Mouse (Mus musculus): ENCODE data around the gene Tomm40. TPM values are rescaled to one million over a fixed set of nuclear protein-coding genes. Genes with fewer than 3 reads are reported as not detected.
"Not testable (repeated sequence)": the region's sequence is repeated elsewhere in the genome, so short reads cannot be mapped to it uniquely, and the experiment has no call there.

The Tomm40 gene
- total RNA-seq, 2 experiments from 2014 or later, result 36.8 to 47.6 TPM

GRCm38 (mm10) chr7:19691873-19692865 lies 23.1 kb downstream of the Tomm40 start, which contains the start of gene Apoc1:
Gene Apoc1 (minus strand): TSS chr7:19692660.
- intact Hi-C loops (cut with DNase I), result no loop called here
- DNase-seq, result no peak

DNA sequence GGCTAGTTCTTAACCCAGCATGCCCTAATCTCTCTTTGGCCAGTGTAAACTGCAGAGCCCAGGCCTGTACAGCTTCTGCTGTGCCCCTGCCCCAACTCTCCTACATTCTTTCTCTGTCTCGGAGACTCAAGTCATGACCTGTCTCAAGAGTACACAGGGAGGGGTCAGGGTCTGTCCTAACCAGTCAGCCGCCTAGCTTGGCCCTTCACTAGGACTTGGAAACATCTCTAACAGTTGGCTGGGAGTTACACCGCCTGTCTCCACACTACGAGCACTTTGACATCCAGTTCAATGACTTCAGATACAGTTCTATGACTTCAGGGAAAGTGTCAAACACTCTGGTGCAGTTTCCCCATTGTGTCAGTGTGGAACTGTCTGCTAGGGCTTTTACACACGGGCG lies 23.8 kb downstream of the Tomm40 start:
- no peak for DNase-seq
- intact Hi-C loops (cut with DNase I), result no loop called here

GRCm38 (mm10) chr7:19690845-19691244 lies 24.4 kb downstream of the Tomm40 start:
- DNase-seq, result no peak
- intact Hi-C loops (cut with DNase I), result no loop called here

- intact Hi-C loops (cut with DNase I), result no loop called here
- no peak for DNase-seq
Measured at GRCm38 (mm10) chr7:19688611-19689010, 26.6 kb downstream of the Tomm40 start.

DNA sequence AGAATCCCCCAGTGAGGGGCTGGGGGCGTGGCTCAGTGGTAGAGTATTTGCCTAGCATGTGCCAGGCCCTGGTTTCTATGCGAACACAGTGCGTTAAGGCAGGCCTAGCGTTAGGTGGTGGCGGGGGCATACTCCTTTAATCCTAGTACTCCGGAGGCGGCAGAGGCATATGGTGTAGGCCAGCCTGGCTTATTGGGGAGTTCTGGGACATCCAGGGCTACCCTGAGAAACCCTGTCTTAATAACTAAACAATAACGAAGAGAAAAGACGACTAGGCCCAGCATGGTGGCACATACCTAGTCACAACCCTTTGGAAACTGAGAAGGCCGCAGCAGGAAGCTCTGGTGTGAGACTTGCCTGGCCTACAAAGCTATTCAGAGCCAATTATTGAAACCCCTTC lies 27.1 kb downstream of the Tomm40 start:
- DNase-seq, result no peak
- intact Hi-C loops (cut with DNase I), result no loop called here

DNA sequence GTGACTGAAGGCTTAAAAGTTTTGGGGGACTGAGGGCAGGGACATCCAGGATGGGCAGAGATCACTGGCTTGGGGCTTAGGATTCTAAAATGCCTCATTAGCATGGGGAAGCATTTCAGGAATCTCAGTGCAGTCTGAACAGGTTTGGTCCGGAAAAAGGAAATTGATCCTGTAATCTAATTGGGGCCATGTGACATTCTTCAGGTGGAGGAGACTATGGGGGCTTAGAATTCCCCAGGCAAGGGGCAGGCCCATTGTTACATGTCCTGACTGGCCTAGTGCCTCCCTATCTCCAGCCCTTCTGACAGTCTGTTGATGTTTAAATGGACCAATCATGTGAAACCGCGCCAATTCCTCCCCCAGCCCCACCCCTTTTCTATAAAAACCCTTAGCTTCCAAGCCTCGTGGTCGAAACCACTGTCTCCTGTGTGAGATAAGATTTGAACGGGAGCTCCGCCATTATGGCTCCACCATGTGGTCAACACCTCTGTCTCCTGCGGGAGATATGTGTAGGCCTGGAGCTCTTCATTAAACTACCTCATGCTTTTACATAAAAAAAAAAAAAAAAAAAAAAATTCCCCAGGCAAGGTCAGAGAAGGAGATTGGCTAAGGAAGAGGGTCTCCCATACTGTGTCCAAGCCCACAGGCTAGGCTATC lies 28.2 kb downstream of the Tomm40 start:
- intact Hi-C loops (cut with DNase I); DNase-seq: not testable (repeated sequence)

- intact Hi-C loops (cut with DNase I), result no loop called here
- no peak for DNase-seq
Measured at GRCm38 (mm10) chr7:19686521-19686920, 28.7 kb downstream of the Tomm40 start.

GRCm38 (mm10) chr7:19685374-19685773 lies 29.9 kb downstream of the Tomm40 start:
- DNase-seq, result no peak
- intact Hi-C loops (cut with DNase I), result no loop called here

- intact Hi-C loops (cut with DNase I), result no loop called here
- no peak for DNase-seq
Measured at GRCm38 (mm10) chr7:19683771-19684201, 31.5 kb downstream of the Tomm40 start.

DNA sequence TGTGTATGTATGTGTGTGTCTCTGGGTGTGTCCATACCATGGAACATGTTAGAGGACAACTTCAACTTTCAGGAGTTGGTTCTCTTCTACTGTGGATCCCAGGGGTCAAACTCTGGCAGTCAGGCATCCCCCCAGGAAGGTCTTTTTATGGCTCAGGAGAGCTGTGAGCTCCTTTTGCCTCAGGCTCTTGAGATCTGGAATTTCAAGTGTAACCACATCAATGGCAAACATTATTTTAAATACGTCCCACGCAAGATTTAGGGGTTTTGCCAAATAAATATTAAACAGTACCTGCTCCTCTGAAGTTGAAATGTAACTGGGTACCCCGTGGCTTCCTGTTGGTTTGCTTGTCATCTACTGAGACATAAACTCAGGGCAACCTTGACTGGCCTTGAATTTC lies 32.3 kb downstream of the Tomm40 start:
- intact Hi-C loops (cut with DNase I), result no loop called here
- DNase-seq, result no peak

DNA sequence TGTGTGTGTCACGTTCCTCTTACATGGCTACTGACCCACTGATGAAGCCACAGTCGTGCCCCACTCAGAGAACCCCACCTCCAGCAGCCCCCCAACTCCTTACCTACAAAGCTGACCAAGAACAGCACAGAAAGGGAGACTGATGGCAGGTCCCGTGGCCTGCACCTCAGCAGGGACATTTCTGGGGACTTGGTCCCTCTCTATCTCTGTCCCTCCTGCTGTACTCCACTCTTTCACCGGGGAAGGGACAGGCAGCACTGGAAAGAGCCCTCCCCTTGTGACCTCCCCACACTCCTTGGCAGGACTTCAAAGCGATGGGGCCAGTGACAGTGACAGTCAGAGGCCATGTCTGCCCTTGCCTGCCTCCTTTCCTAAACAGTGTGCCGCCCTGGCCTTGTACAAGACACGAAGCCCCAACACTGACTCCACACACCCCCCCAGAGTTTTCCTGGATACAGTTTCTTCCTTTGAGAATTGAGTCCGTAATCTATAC lies 34.0 kb downstream of the Tomm40 start, which contains the start of the genes Gm44805 and Apoc4:
TSS of gene Gm44805 (minus strand) at position 222 of the 493 bp plus-strand sequence.
TSS of gene Apoc4 (minus strand) at position 278 of the 493 bp plus-strand sequence.
- DNase-seq, result no peak
- intact Hi-C loops (cut with DNase I), result no loop called here

DNA sequence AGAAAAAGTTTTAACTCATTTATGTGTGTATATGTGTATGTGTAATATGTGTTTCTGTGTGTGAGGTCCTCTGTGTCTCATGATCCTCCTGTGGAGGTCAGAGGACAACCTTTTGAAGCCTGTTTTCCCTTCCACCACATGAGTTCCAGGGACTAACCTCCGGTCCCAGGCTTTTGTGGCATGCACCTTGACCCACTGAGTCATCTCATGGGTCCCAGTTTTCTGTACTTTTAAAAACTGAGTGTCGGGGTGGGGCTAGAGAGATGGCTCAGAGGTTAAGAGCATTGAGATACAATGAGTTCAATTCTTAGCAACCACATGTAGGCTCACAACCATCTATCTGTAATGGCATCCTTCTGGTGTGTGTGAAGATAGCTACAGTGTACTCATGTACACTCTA lies 34.5 kb downstream of the Tomm40 start:
- intact Hi-C loops (cut with DNase I), result no loop called here
- no peak for DNase-seq

DNA sequence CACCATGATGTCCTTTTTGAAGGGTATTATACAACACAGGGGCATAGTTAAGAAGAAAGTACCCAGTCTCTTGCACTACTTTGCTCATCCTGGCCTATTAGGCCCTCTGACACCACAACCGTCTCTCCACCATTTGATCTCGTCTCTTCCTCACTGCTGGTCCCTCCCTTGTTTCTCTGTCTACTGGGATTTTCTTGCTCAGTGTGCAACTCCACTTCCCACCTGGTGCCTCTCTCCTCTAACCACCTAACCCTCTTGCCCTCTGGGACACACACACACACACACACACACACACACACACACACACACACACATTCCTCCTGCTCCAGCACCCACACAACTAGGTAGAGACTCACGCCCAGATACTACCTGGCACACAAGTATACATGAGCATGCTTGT lies 36.3 kb downstream of the Tomm40 start:
- intact Hi-C loops (cut with DNase I), result loop anchor here (10.0 kb wide), 1 partner anchor 116 kb away; the partner anchor contains the start of gene Cblc
- no peak for DNase-seq

GRCm38 (mm10) chr7:19677872-19678271 lies 37.4 kb downstream of the Tomm40 start, which contains the start of gene Apoc2:
Gene Apoc2 (minus strand): TSS chr7:19677941.
- intact Hi-C loops (cut with DNase I), result loop anchor here (10.0 kb wide), 1 partner anchor 117 kb away; the partner anchor contains the start of gene Cblc
- DNase-seq, result no peak

DNA sequence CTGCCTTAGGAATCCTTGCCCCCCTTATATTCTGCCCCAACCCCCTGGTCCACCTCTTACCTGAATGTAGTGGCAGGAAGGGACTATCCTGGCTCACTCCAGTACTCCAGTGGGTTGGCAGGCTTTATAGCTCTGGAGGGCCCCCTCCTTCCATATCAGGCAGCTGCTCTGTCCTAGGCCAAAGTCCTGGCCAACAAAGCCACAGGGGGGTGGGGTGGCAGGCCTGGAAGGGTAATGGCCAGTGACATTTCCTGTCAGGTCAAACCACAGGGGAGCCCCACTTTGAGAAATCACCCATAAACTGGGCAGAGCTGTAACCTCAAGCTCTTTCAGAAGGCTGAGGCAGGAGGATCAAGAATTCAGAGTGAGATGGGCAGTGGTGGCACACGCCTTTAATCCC lies 38.6 kb downstream of the Tomm40 start:
- intact Hi-C loops (cut with DNase I), result loop anchor here (10.0 kb wide), 1 partner anchor 118 kb away; the partner anchor contains the start of gene Cblc
- no peak for DNase-seq

- intact Hi-C loops (cut with DNase I), result loop anchor here (10.0 kb wide), 1 partner anchor 119 kb away; the partner anchor contains the start of gene Cblc
Measured at GRCm38 (mm10) chr7:19675824-19676223, 39.4 kb downstream of the Tomm40 start.

GRCm38 (mm10) chr7:19673083-19673699 lies 42.0 kb downstream of the Tomm40 start:
- intact Hi-C loops (cut with DNase I), result loop anchor here (10.0 kb wide), 1 partner anchor 122 kb away; the partner anchor contains the start of gene Cblc
- no peak for DNase-seq

More at GRCm38 (mm10) chr7:19675824-19676223, 39.4 kb downstream of the Tomm40 start:
- no peak for DNase-seq

DNA sequence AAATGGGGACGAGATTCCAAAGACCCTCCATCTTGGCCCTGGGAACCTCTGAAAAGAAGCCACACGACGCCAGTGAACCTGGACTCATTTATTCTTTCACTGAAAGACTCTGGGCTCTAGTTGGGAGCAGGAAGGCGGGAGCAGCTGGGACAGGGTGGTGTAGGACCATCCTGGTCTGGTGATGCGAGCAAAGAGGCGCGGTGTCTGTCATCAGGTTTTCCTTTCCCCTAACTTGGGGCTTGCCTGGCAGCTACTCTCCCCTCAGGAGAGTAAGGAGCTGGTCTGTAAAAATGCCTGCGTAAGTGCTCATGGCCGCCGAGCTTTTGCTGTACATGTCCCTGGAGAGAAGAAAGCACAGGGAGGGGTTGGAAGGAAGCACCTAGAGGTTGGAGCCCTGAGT lies 43.7 kb downstream of the Tomm40 start:
- intact Hi-C loops (cut with DNase I), result loop anchor here (10.0 kb wide), 1 partner anchor 123 kb away; the partner anchor contains the start of gene Cblc
- DNase-seq, result no peak

GRCm38 (mm10) chr7:19668947-19669721 lies 46.1 kb downstream of the Tomm40 start:
- peak; percentile 78 to 89 for DNase-seq
- intact Hi-C loops (cut with DNase I), result loop anchor here (2.0 kb wide), 1 partner anchor 44 kb away; no protein-coding TSS in a partner anchor

All from gastrocnemius, postnatal 36 days (tissue).